Mouse (Mus musculus): ENCODE measurements around the gene Gm156. TPM values are rescaled to one million over a fixed set of nuclear protein-coding genes. Genes with fewer than 3 reads are reported as not detected.

The Gm156 gene
- polyA plus RNA-seq, 1 experiment, result not detected

DNA sequence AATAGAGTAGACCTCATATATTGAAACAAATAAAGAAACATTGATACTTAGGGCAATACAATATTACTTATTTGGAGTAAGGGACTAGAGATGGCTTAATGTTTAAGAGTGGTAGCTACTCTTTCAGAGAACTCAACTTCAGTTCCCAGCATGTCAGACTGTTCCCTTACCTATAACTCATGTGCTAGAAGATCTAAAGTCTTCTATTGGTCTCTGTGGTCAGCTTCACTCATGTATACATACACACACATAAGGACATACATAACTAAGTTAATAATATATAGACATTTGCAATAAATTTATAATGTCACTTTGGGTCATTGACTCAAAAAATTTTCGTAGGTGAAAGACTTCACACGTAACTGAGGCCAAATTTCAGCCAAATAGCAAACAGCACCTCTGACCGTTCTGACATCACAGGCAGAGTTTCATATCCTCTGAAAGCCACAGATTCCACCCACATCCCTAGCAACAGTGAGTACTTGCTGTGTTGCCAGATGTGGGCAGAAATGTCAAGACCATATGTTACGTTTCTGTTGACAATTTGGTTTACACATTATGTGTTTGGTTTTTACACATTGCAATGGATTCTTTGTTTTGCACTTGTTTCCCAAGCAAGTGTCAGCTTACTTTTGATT is 36.9 kb downstream of the Gm156 start:
- Histone ChIP-seq H3K27me3 (ENCODE audit: control insufficient read depth, insufficient read depth, insufficient read length) (no peaks in the 10 kb centered on the region), H3K4me3 (no peak overlapping the region), H3K4me2 (ENCODE audit: low read depth) (no peak overlapping the region), H3K36me3 (ENCODE audit: control insufficient read depth, insufficient read depth) (no peaks in the 10 kb centered on the region), H3ac (ENCODE audit: control insufficient read depth, insufficient read length) (no peak overlapping the region), H3K79me2 (ENCODE audit: control insufficient read depth, insufficient read depth) (no peaks in the 10 kb centered on the region)
- TF ChIP-seq MAX (IDR thresholded peaks at IDR 0.05; ENCODE audit: low read depth) (no peak), CEBPB (IDR thresholded peaks at IDR 0.05; ENCODE audit: insufficient read depth, poor library complexity, severe bottlenecking) (no peak), POLR2A (IDR thresholded peaks at IDR 0.05; ENCODE audit: insufficient read length, low read depth) (no peak), TCF3 (IDR thresholded peaks at IDR 0.05; ENCODE audit: insufficient read length, low read depth) (no peak), MYOD1 (IDR thresholded peaks at IDR 0.05; ENCODE audit: control insufficient read depth in 1 of 3, insufficient read length in 2 of 3, low read depth in 2 of 3) (no peak), SRF (IDR thresholded peaks at IDR 0.05; ENCODE audit: control insufficient read depth, insufficient read length, low read depth) (no peak), USF1 (IDR thresholded peaks at IDR 0.05; ENCODE audit: low read depth) (no peak), MYOG (IDR thresholded peaks at IDR 0.05; ENCODE audit: control insufficient read depth in 1 of 3, insufficient read depth in 1 of 3, insufficient read length in 2 of 3, low read depth in 2 of 3) (no peak), REST (IDR thresholded peaks at IDR 0.05; ENCODE audit: insufficient read depth, insufficient read length) (no peak), POLR2AphosphoS2 (IDR thresholded peaks at IDR 0.05; ENCODE audit: insufficient read length, low read depth) (no peak), TCF12 (IDR thresholded peaks at IDR 0.05; ENCODE audit: insufficient read depth, poor library complexity, severe bottlenecking) (no peak), E2F4 (IDR thresholded peaks at IDR 0.05; ENCODE audit: insufficient read depth) (no peak)

DNA sequence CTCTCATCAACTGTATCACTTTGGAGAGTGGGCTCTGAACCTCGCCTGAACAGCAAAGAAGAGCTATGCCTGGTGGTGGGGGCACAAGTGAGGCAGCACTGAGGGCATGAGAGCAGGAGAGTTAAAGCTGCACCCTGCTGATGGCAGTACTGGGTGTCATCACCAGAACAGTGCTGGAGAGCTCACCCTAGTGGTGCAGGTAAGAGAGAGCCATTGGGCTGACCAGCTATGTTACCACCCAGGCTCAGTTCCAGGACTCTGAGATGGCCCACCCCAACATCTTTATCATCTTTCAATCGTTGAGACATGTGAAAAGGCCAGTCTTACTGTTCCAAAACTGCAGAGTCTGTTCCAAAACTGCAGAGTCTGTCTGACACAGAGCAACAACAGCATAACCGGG is 37.9 kb downstream of the Gm156 start:
- no peaks in the 10 kb centered on the region for H3K36me3 ChIP-seq (ENCODE audit: control insufficient read depth, insufficient read depth)
- no peak for TF ChIP-seq SRF (IDR thresholded peaks at IDR 0.05; ENCODE audit: control insufficient read depth, insufficient read length, low read depth)
- H3ac ChIP-seq (ENCODE audit: control insufficient read depth, insufficient read length), result no peak overlapping the region

DNA sequence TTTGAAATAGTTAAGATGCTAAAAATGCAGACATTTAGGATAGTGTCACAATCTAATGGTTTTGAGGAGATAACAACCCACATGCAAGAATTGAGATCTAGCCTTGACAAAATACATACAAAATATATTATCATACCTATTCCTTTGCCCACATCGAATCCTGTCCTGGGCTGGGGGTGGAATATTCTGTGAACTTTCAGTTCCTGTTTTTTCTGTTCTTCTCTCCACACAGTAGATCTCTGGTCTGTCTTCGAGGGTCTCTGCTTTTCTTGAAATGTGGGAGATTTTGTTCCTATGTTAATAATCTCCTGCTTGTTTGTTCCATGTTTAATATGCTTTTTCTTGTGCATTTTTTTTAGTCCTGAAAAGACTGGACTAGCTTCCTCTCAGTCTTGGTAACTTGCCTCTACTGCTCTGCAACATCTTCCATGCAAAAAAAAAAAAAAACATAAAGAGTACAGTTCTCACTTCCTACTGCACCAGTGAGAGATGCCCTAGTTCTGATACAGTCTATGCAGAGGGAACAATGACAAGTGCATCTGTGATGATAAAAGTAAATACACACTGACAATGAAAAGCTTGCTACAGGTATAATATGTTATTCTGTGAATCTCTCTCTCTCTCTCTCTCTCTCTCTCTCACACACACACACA is 43.9 kb downstream of the Gm156 start, which contains the start of gene Klri2:
Klri2 (minus strand) TSS at position 416 of the 653 bp plus-strand sequence.
- H3K4me2 ChIP-seq (ENCODE audit: low read depth), result no peak within 1 kb of the TSS
- TF ChIP-seq CEBPB (IDR thresholded peaks at IDR 0.05; ENCODE audit: insufficient read depth, poor library complexity, severe bottlenecking) (no peak), TCF3 (IDR thresholded peaks at IDR 0.05; ENCODE audit: insufficient read length, low read depth) (no peak), TCF12 (IDR thresholded peaks at IDR 0.05; ENCODE audit: insufficient read depth, poor library complexity, severe bottlenecking) (no peak), SRF (IDR thresholded peaks at IDR 0.05; ENCODE audit: control insufficient read depth, insufficient read length, low read depth) (no peak), E2F4 (IDR thresholded peaks at IDR 0.05; ENCODE audit: insufficient read depth) (no peak), POLR2AphosphoS2 (IDR thresholded peaks at IDR 0.05; ENCODE audit: insufficient read length, low read depth) (no peak), USF1 (IDR thresholded peaks at IDR 0.05; ENCODE audit: low read depth) (no peak), REST (IDR thresholded peaks at IDR 0.05; ENCODE audit: insufficient read depth, insufficient read length) (no peak), MYOD1 (IDR thresholded peaks at IDR 0.05; ENCODE audit: control insufficient read depth in 1 of 3, insufficient read length in 2 of 3, low read depth in 2 of 3) (no peak), MAX (IDR thresholded peaks at IDR 0.05; ENCODE audit: low read depth) (no peak), POLR2A (IDR thresholded peaks at IDR 0.05; ENCODE audit: insufficient read length, low read depth) (no peak), MYOG (IDR thresholded peaks at IDR 0.05; ENCODE audit: control insufficient read depth in 1 of 3, insufficient read depth in 1 of 3, insufficient read length in 2 of 3, low read depth in 2 of 3) (no peak)
- no peaks in the 10 kb centered on the region for H3K79me2 ChIP-seq (ENCODE audit: control insufficient read depth, insufficient read depth)
- H3K27me3 ChIP-seq (ENCODE audit: control insufficient read depth, insufficient read depth, insufficient read length), result no peaks in the 10 kb centered on the region
- no peak within 1 kb of the TSS for H3K4me3 ChIP-seq
- H3ac ChIP-seq (ENCODE audit: control insufficient read depth, insufficient read length), result no peak within 1 kb of the TSS
- no peaks in the 10 kb centered on the region for H3K36me3 ChIP-seq (ENCODE audit: control insufficient read depth, insufficient read depth)

More for the DNA sequence above, 37.9 kb downstream of the Gm156 start:
- Histone ChIP-seq H3K27me3 (ENCODE audit: control insufficient read depth, insufficient read depth, insufficient read length) (no peaks in the 10 kb centered on the region), H3K4me3 (no peak overlapping the region), H3K79me2 (ENCODE audit: control insufficient read depth, insufficient read depth) (no peaks in the 10 kb centered on the region), H3K4me2 (ENCODE audit: low read depth) (no peak overlapping the region)

DNA sequence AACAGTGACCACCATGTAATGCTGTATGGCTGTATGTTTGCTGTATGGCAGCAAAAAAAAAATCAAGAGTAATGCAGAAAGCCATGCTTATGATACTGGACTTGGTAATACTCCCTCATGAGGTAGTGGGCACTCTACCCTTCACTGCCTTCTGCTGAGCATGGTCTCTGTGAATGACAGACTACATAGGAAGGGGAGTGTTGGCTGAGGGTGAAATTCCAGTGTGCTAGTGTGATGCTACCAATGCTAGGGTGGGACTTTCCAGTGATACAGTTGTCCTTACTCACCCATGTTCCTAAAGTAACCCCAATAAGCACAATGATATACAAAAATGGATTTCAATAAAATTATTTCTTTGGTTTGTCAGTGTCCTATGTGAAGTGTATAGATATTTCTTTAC is 47.7 kb downstream of the Gm156 start:
- H3K4me3 ChIP-seq, result no peak overlapping the region
- no peak overlapping the region for H3ac ChIP-seq (ENCODE audit: control insufficient read depth, insufficient read length)
- H3K36me3 ChIP-seq (ENCODE audit: control insufficient read depth, insufficient read depth), result no peaks in the 10 kb centered on the region
- no peaks in the 10 kb centered on the region for H3K27me3 ChIP-seq (ENCODE audit: control insufficient read depth, insufficient read depth, insufficient read length)
- TF ChIP-seq MAX (IDR thresholded peaks at IDR 0.05; ENCODE audit: low read depth), result no peak
- no peak overlapping the region for H3K4me2 ChIP-seq (ENCODE audit: low read depth)
- H3K79me2 ChIP-seq (ENCODE audit: control insufficient read depth, insufficient read depth), result no peaks in the 10 kb centered on the region

DNA sequence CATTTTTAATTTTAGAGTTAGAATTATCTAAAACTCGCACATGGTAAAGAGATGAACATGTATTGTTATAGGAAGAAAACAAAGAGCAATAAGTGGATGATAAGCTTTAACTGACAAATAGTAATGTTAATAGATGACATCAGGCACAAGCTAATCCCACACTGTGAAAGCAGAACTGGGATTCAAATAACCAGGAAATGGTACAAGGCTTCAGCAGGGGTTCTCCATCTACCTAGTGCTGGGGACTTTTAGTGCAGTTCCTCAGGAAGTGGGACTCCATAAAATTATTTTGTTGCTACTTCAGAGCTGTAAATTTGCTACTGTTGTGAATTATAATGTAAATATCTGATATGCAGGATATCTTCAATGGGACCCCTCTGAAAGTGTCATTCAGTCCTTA is 56.8 kb downstream of the Gm156 start:
- Histone ChIP-seq H3K4me2 (ENCODE audit: low read depth) (no peak overlapping the region), H3K79me2 (ENCODE audit: control insufficient read depth, insufficient read depth) (no peaks in the 10 kb centered on the region), H3K27me3 (ENCODE audit: control insufficient read depth, insufficient read depth, insufficient read length) (no peaks in the 10 kb centered on the region), H3ac (ENCODE audit: control insufficient read depth, insufficient read length) (no peak overlapping the region), H3K36me3 (ENCODE audit: control insufficient read depth, insufficient read depth) (no peaks in the 10 kb centered on the region), H3K4me3 (no peak overlapping the region)
- no peak for TF ChIP-seq POLR2A (IDR thresholded peaks at IDR 0.05; ENCODE audit: insufficient read length, low read depth)
- TF ChIP-seq POLR2AphosphoS2 (IDR thresholded peaks at IDR 0.05; ENCODE audit: insufficient read length, low read depth), result no peak
- no peak for TF ChIP-seq USF1 (IDR thresholded peaks at IDR 0.05; ENCODE audit: low read depth)
- no peak for TF ChIP-seq TCF12 (IDR thresholded peaks at IDR 0.05; ENCODE audit: insufficient read depth, poor library complexity, severe bottlenecking)
- TF ChIP-seq SRF (IDR thresholded peaks at IDR 0.05; ENCODE audit: control insufficient read depth, insufficient read length, low read depth), result no peak
- no peak for TF ChIP-seq MYOD1 (IDR thresholded peaks at IDR 0.05; ENCODE audit: control insufficient read depth in 1 of 3, insufficient read length in 2 of 3, low read depth in 2 of 3)
- no peak for TF ChIP-seq CEBPB (IDR thresholded peaks at IDR 0.05; ENCODE audit: insufficient read depth, poor library complexity, severe bottlenecking)
- no peak for TF ChIP-seq REST (IDR thresholded peaks at IDR 0.05; ENCODE audit: insufficient read depth, insufficient read length)
- no peak for TF ChIP-seq TCF3 (IDR thresholded peaks at IDR 0.05; ENCODE audit: insufficient read length, low read depth)
- no peak for TF ChIP-seq MAX (IDR thresholded peaks at IDR 0.05; ENCODE audit: low read depth)
- TF ChIP-seq E2F4 (IDR thresholded peaks at IDR 0.05; ENCODE audit: insufficient read depth), result no peak
- no peak for TF ChIP-seq MYOG (IDR thresholded peaks at IDR 0.05; ENCODE audit: control insufficient read depth in 1 of 3, insufficient read depth in 1 of 3, insufficient read length in 2 of 3, low read depth in 2 of 3)
